Mouse (Mus musculus): ENCODE data around the gene Nup93.

DNA sequence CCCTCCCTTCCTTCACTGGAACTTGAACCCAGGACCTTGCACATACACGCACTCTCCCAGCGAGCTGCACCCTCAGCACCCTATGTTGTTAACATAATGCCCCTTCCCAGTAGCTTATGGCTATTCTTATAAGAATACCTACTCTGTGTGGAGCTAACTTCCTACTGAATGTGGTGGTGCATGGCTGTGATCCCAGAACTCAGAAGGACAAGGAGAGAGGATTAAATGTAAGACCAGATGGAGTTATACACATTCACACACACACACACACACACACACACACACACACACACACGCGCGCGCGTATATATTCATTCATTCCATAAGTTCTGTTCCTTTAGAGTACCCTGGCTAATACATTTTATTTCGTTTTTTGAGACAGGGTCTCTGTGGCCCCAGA lies 8.1 kb upstream of the Nup93 start:
- no peak for TF ChIP-seq POLR2A (IDR thresholded peaks at IDR 0.05; ENCODE audit: borderline replicate concordance, extremely low read depth, insufficient read depth, insufficient read length, poor library complexity, severe bottlenecking)
- no peak for TF ChIP-seq CTCF (IDR thresholded peaks at IDR 0.05; ENCODE audit: borderline replicate concordance, extremely low read depth, insufficient read depth, insufficient read length)
